In the genomic region with DNA sequence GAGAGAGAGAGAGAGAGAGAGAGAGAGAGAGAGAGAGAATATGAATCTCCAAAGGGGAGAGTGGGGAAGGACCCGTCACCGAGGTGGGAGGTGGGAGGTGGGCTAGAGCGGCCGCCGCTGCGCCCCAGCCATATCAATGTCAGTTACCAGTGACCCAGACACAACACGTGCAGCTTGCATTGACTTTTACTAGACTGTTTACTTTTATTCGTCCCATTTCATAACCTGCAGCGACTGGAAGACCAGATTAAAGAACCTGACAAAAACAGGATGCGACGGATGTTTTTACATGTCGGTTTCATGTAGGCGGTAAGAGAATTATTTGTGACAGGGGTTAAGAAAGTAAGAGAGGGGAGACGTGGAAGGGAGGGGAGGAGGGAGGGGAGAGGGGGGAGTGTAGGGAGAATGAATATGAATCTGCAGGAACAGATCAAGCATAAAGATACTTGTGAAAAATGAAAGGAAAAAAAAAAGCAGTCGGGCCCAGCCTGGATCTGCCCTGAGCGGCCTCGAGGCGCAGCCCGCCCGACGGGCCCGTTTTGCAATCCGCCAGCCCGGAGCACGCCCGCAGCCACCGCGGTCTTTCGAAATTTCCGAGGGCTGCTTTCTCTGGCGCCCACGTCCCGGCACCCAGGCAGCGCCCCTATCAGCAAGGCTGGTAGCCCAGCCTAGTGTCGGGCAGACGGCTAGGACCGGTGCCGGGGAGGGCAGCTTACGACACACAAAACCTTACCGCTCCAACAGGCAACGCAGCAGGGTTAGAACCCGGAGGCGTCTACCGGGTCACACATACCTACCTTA, we compare ENCODE assay signal across 7 mouse cellular contexts. TPM values are rescaled to one million over a fixed set of nuclear protein-coding genes. Genes with fewer than 3 reads are reported as not detected.
A peak's percentile ranks its signal among the peaks of the same experiment; 100 is the strongest.
DNase-seq lines count a peak whose midpoint lies in the region; ATAC-seq and TF ChIP-seq lines count a peak whose summit lies in the region.

No protein-coding gene starts in this region.

- DNase-seq in ES-E14 (ENCODE audit: low read depth, low spot score) = no peak
- peak; percentile 83 for DNase-seq in adrenal gland, adult 2 months
- DNase-seq in lung, adult 18-20 months = peak; percentile 48 to 52
- DNase-seq in cerebellum, adult 8-10 months = no peak

- H3K4me1 ChIP-seq in ES-E14 (ENCODE audit: control insufficient read depth in 2 of 2, insufficient read depth in 2 of 2, low read length in 2 of 2, poor library complexity in 1 of 2) = peaks cover 0 to 3% of the 10 kb centered on the region in 2 experiments; a peak in 1 of 4 replicates
- H3K4me1 ChIP-seq in forebrain, embryonic 15.5 days = peaks cover 43% of the 10 kb centered on the region
- peaks cover 45% of the 10 kb centered on the region for H3K4me1 ChIP-seq in neural tube, embryonic 13.5 days (replicated peaks)

- in situ Hi-C loops in ES-E14 (cut with MboI; ENCODE audit: low sequenced_read_pairs in 2 of 2, unreplicated experiment in 2 of 2) = loop anchor here in 1 of 2 experiments (10.0 kb wide), 1 partner anchor 582 kb away; no protein-coding TSS in a partner anchor

- peak overlapping the region; percentile 14 to 52; a peak in 3 of 4 replicates for H3K4me3 ChIP-seq in ES-E14 (ENCODE audit: insufficient read depth in 1 of 2, low read depth in 1 of 2, low read length in 2 of 2, poor library complexity in 1 of 2, severe bottlenecking in 1 of 2)
- H3K4me3 ChIP-seq in forebrain, embryonic 15.5 days = peak overlapping the region; percentile 64
- H3K4me3 ChIP-seq in neural tube, embryonic 13.5 days = peak overlapping the region; percentile 57

- H3K27ac ChIP-seq in ES-E14 (ENCODE audit: insufficient read depth, low read depth, low read length, poor library complexity, severe bottlenecking) = no peak overlapping the region
- H3K27ac ChIP-seq in forebrain, embryonic 15.5 days (replicated peaks) = no peak overlapping the region
- H3K27ac ChIP-seq in neural tube, embryonic 13.5 days (replicated peaks) = no peak overlapping the region

- H3K36me3 ChIP-seq in ES-E14 (ENCODE audit: control insufficient read depth, insufficient read depth, low read length, poor library complexity, severe bottlenecking) = no peaks in the 10 kb centered on the region
- H3K36me3 ChIP-seq in forebrain, embryonic 15.5 days = no peaks in the 10 kb centered on the region
- no peaks in the 10 kb centered on the region for H3K36me3 ChIP-seq in neural tube, embryonic 13.5 days

- ATAC-seq in forebrain, embryonic 15.5 days (replicated peaks) = no peak
- ATAC-seq in inflammation-experienced regulatory T-cells, adult 6 months = peak; percentile 25
- no peak for ATAC-seq in neural tube, embryonic 13.5 days (ENCODE audit: low read depth)

- H3K9ac ChIP-seq in ES-E14 (ENCODE audit: insufficient read depth, low read depth, low read length, poor library complexity, severe bottlenecking) = no peak overlapping the region
- H3K9ac ChIP-seq in forebrain, embryonic 15.5 days (replicated peaks) = peak overlapping the region; percentile 22; the same call in 1 of the 2 replicates
- peak overlapping the region; percentile 61 for H3K9ac ChIP-seq in neural tube, embryonic 13.5 days

- no peaks in the 10 kb centered on the region for H3K9me3 ChIP-seq in ES-E14 (ENCODE audit: control insufficient read depth, insufficient read depth, low read depth, low read length)
- no peaks in the 10 kb centered on the region for H3K9me3 ChIP-seq in forebrain, embryonic 15.5 days
- no peaks in the 10 kb centered on the region for H3K9me3 ChIP-seq in neural tube, embryonic 13.5 days

- WGBS in forebrain, embryonic 15.5 days = 1% methylated on average over 44 of the region's 44 CpGs
- under 1% methylated on average over 44 of the region's 44 CpGs for WGBS in neural tube, embryonic 13.5 days

- H3K4me2 ChIP-seq in forebrain, embryonic 15.5 days (replicated peaks) = peak overlapping the region; percentile 99
- peak overlapping the region; percentile 96 for H3K4me2 ChIP-seq in neural tube, embryonic 13.5 days

- peaks cover 29% of the 10 kb centered on the region for H3K27me3 ChIP-seq in forebrain, embryonic 15.5 days
- peaks cover 61% of the 10 kb centered on the region for H3K27me3 ChIP-seq in neural tube, embryonic 13.5 days

TF ChIP-seq in ES-E14, 5 proteins besides CTCF, POLR2A, EP300 and RAD21:
- TF ChIP-seq ZC3H11A (IDR thresholded peaks at IDR 0.05; ENCODE audit: borderline replicate concordance, low read depth, low read length) = no peak
- no peak for TF ChIP-seq MAFK (IDR thresholded peaks at IDR 0.05; ENCODE audit: insufficient read depth, low read depth, low read length)
- TF ChIP-seq CHD2 (IDR thresholded peaks at IDR 0.05; ENCODE audit: low read depth, low read length) = no peak
- no peak for TF ChIP-seq HCFC1 (IDR thresholded peaks at IDR 0.05; ENCODE audit: borderline replicate concordance, insufficient read depth, low read length)
- TF ChIP-seq ZNF384 (IDR thresholded peaks at IDR 0.05; ENCODE audit: low read depth, low read length) = no peak

RNA-seq across cellular contexts. Expression of gene Fst, which starts 1.8 kb away (rescaled TPM):
- total RNA-seq in ES-E14 (2012; rRNA removed) = 7.2 and 16.6 TPM in 2 replicates
- 10 to 100 TPM; 10.1 to 11.4 TPM for total RNA-seq in adrenal gland, adult 2 months (2021)
- polyA plus RNA-seq in adrenal gland, adult 2 months (2012; rRNA removed) = 1.2 and 2.0 TPM in 2 replicates
- polyA plus RNA-seq in forebrain, embryonic 15.5 days (2015; fragmentation: Nextera tagmentation; extraction: Ambion mirVana) = 11.8 and 14.3 TPM in 2 replicates
- polyA plus RNA-seq in inflammation-experienced regulatory T-cells, adult 6 months (2017; shearing (Covaris generic)) = under 1 TPM in 1 of 3 experiments, not detected in 2; 0.15 TPM
- polyA plus RNA-seq in neural tube, embryonic 13.5 days (2015; fragmentation: Nextera tagmentation; extraction: Ambion mirVana) = 9.6 and 12.1 TPM in 2 replicates

Comparison
In these comparisons a context has a peak if more than half of its experiments do, and no peak if none do; other contexts are left out.
1. DNase-seq: peak in adrenal gland, adult 2 months (single experiment) and lung, adult 18-20 months (2 of 2); none in ES-E14 (single experiment) and cerebellum, adult 8-10 months (single experiment).
2. Peak in every context shown above with its lines, with median percentiles within 50 percentile points of each other: H3K4me3 ChIP-seq.